Mouse (Mus musculus) mouse embryonic stem cell (cell line): Measurements from ENCODE around the gene Cdk9.

ENCODE experiments used
- in situ Hi-C, 2 experiments: fragments of 300-500 bp; cut with MboI; formaldehyde crosslinking; loops; 1 replicate in 1 of 2; 3 replicates in 1 of 2; pipeline ENCODE4 v1.14.3; 2019 to 2020; ENCODE audit warnings: low sequenced_read_pairs in 2 of 2, low pct_unique_long_range_greater_than_20kb in 1 of 2, mixed read lengths in 1 of 2; ENCODE audit not compliant: unreplicated experiment in 1 of 2

Cdk9 gene

GRCm38 (mm10) chr2:32689420-32689819 lies 23.5 kb downstream of the Cdk9 start:
- in situ Hi-C loops = loop anchor here in 1 of 2 experiments (10.0 kb wide), 1 partner anchor 55 kb away; no protein-coding TSS in a partner anchor

GRCm38 (mm10) chr2:32687562-32687961 lies 25.3 kb downstream of the Cdk9 start:
- in situ Hi-C loops = loop anchor here in 1 of 2 experiments (10.0 kb wide), 1 partner anchor 53 kb away; no protein-coding TSS in a partner anchor

GRCm38 (mm10) chr2:32686640-32687039 lies 26.2 kb downstream of the Cdk9 start:
- in situ Hi-C loops = loop anchor here in 1 of 2 experiments (10.0 kb wide), 1 partner anchor 52 kb away; no protein-coding TSS in a partner anchor

DNA sequence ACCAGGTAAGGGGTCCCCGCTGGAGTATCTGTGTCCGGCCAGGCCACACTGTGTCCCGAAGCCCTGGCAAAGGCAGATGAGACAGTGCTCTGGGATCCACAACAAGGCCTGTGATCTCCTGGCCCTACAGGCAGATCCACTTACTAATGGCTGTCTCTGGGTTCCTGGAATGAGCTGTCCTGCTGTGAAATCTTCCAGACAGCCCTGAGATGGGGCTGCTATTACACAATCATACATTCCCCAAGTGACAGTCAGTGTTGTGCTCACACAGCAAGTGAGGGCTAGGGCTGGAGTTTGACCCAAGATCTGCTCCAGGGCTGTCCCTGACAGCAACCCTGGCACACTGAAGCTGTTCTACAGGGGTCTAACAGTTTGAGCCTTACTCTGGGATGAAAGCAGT lies 27.1 kb downstream of the Cdk9 start:
- in situ Hi-C loops = loop anchor here in 1 of 2 experiments (10.0 kb wide), 1 partner anchor 51 kb away; no protein-coding TSS in a partner anchor

GRCm38 (mm10) chr2:32684681-32685428 lies 28.0 kb downstream of the Cdk9 start:
- in situ Hi-C loops = loop anchor here in 1 of 2 experiments (10.0 kb wide), 1 partner anchor 50 kb away; no protein-coding TSS in a partner anchor

- in situ Hi-C loops = loop anchor here in 1 of 2 experiments (10.0 kb wide), 1 partner anchor 49 kb away; no protein-coding TSS in a partner anchor
Measured at GRCm38 (mm10) chr2:32683701-32684100, 29.2 kb downstream of the Cdk9 start.

DNA sequence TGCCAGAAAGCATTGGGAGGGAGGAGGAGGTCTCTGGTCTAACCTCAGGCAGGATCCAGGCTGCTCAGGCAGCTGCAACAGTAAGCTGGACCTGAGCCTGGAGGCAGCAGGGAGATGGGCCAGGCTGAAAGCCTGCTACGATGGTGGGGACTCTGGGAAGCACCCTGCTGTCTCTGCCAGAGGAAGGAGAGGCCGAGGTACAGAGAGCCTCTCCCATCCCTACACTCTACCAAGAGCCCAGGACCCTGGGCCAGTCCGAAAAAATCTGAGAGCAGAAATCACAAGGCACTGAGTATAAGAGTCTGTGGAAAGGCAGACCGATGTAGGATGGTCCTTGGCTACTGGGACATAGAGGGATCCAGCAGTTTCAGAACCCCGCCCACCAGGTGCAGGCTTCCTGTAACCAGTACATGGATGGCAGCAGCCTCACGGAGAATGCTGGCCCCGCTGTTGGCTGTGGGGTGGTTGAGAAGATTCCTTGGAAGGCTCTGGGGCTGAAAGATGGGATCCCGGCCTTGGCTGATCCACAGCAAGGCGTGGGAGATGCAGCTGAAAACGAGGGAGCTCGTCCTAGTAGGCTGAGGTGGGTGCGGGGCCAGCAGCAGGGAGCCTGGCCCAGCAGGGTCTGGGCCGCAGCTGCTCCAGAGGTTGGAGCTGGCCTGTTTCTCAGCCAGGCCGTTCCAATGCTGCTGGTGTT lies 30.0 kb downstream of the Cdk9 start:
- in situ Hi-C loops = loop anchor here in 1 of 2 experiments (10.0 kb wide), 1 partner anchor 48 kb away; no protein-coding TSS in a partner anchor

GRCm38 (mm10) chr2:32681754-32682153 lies 31.1 kb downstream of the Cdk9 start:
- in situ Hi-C loops = loop anchor here in 1 of 2 experiments (10.0 kb wide), 1 partner anchor 47 kb away; no protein-coding TSS in a partner anchor

DNA sequence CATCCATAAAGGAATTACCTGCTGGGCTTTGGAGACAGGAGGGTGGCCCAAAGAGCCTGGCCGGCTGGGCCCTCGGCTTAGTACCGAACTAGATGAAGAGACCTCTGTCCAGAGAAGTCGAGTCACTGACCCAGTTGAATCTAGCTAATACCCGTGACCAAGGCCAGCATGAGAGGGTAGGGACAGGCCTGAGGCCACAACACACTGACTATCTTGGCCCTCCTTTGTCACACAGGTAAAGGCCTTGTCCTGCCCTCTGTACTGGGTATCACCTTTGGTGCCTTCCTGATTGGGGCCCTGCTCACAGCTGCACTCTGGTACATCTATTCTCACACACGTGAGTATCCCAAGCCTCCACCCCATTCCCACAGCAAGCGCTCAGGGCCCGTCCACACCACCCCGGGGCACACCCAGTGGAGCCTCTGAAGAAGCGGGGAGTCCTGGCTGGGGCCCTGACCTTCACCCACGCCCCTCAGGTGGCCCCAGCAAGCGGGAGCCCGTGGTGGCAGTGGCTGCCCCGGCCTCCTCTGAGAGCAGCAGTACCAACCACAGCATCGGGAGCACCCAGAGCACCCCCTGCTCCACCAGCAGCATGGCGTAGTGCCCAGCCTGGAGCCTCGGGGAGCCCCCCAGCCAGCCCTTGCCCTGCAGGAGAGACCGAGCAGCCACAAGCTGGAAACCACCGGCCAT lies 31.8 kb downstream of the Cdk9 start:
- in situ Hi-C loops = loop anchor here in 1 of 2 experiments (10.0 kb wide), 1 partner anchor 46 kb away; no protein-coding TSS in a partner anchor

DNA sequence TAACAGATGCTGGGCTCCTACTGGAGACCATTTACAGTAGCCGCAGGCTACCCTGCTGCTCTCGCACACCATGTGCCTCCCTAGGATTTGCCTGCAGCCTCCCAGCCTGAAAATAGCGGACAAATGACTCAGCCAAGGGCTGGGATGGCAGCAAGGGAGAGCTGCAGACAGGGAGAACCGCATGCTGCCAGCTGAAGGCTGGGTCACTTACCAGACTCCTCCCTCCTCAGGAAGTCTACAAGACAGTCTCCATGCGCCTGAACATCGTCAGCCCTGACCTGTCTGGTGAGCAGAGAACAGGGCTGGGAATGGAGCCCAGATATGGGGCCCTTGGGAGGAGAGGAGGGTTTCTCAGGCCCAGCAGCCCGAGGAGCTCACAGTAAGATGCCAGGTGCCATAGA lies 32.8 kb downstream of the Cdk9 start:
- in situ Hi-C loops = loop anchor here in 1 of 2 experiments (10.0 kb wide), 1 partner anchor 45 kb away; no protein-coding TSS in a partner anchor

- in situ Hi-C loops = no loop called here
Measured at GRCm38 (mm10) chr2:32677683-32678082, 35.2 kb downstream of the Cdk9 start.

- in situ Hi-C loops = no loop called here
Measured at GRCm38 (mm10) chr2:32676821-32677220, 36.1 kb downstream of the Cdk9 start.

DNA sequence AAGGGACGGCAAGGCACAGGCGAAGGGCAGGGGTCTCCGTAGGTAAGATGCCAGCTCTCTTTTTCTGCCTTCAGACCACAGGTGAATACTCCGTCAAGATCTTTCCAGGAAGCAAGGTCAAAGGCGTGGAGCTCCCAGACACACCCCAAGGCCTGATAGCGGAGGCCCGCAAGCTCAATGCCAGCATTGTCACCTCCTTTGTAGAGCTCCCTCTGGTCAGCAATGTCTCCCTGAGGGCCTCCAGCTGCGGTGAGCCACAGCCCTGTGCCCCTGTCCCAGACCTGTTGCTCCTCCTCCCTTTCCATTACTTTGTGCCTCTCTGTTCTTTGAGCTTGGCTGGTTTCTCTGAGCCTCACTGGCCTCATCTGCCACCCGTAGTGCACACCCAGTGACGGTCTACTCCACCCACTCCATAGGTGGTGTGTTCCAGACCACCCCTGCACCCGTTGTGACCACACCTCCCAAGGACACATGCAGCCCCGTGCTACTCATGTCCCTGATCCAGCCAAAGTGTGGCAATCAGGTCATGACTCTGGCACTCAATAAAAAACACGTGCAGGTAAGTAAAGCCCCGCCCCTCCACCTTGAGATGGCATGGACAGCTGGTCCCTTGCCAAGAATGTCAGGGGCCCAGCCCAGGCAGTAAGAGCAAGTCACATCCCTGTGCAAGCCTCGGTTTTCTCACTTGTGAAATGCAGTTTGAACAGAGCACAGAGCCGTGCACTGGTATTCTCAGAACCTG lies 39.5 kb downstream of the Cdk9 start:
- in situ Hi-C loops = no loop called here

- in situ Hi-C loops = no loop called here
Measured at GRCm38 (mm10) chr2:32671907-32672595, 40.8 kb downstream of the Cdk9 start.

- in situ Hi-C loops = no loop called here
Measured at GRCm38 (mm10) chr2:32671147-32671546, 41.7 kb downstream of the Cdk9 start.

GRCm38 (mm10) chr2:32669876-32670275 lies 43.0 kb downstream of the Cdk9 start:
- in situ Hi-C loops = no loop called here

DNA sequence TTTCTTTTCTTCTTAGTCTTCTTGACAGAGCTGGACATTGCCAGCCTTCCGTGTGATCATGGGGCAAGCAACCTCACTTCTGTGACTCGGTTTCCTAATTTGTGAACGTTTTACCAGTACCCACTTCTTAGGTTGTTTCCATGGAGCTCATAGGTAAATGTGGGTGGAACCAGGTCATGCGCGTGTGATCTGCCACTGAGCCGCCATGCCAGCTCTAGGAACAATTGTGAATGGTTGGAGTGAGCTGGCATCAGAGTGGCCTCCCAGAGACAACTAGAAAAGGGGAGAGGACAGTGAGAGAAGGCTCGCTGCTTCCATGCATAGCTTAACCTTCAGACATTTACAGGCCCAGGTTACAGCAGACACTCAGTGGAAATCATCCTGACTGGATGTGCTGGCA lies 44.7 kb downstream of the Cdk9 start:
- in situ Hi-C loops = no loop called here
